8 mouse cellular contexts compared by ENCODE assay signal in genomic region chr2:165653001-165653921, GRCm38 (mm10). TPM values are rescaled to one million over a fixed set of nuclear protein-coding genes. Genes with fewer than 3 reads are reported as not detected.
DNase-seq lines count a peak whose midpoint lies in the region; ATAC-seq and TF ChIP-seq lines count a peak whose summit lies in the region.

No protein-coding gene starts in this region.

- no peaks in the 10 kb centered on the region for H3K9me3 ChIP-seq in lung, postnatal 0 days (ENCODE audit: low read length)

- ATAC-seq in granulocyte monocyte progenitor cell, adult 5-6 weeks (replicated peaks; ENCODE audit: poor library complexity, severe bottlenecking), result peak; percentile 63
- peak; percentile 42 for ATAC-seq in inflammation-experienced regulatory T-cells, adult 6 months
- peak; percentile 33; the same call in 1 of the 2 replicates for ATAC-seq in lung, postnatal 0 days

- no peak overlapping the region for H3K27ac ChIP-seq in lung, postnatal 0 days (ENCODE audit: low read length)

- no peak overlapping the region for H3K4me2 ChIP-seq in lung, postnatal 0 days (replicated peaks; ENCODE audit: low read depth, low read length)

- TF ChIP-seq CTCF in lung, postnatal 0 days (IDR thresholded peaks at IDR 0.05), result no peak

- no peak overlapping the region for H3K9ac ChIP-seq in lung, postnatal 0 days (replicated peaks; ENCODE audit: low read depth)

- no peak overlapping the region for H3K4me3 ChIP-seq in lung, postnatal 0 days (ENCODE audit: low read depth, low read length)

- WGBS in lung, postnatal 0 days, result 14% methylated on average over 14 of the region's 14 CpGs

- no peak for TF ChIP-seq EP300 in lung, postnatal 0 days (IDR thresholded peaks at IDR 0.05)

- peaks cover 11% of the 10 kb centered on the region; the same call in 1 of the 2 replicates for H3K4me1 ChIP-seq in lung, postnatal 0 days (ENCODE audit: insufficient read depth, low read depth, low read length)

- DNase-seq in 3T3-L1 (ENCODE audit: low read depth, low spot score), result peak; percentile 80
- peak; percentile 77 for DNase-seq in adrenal gland, postnatal 14 days
- DNase-seq in lung, postnatal 0 days (ENCODE audit: low spot score), result peak; percentile 31
- peak; percentile 46 to 59 for DNase-seq in spleen, adult 18-20 months
- no peak for DNase-seq in right cerebral cortex, postnatal 14 days
- no peak for DNase-seq in yolk sac, embryonic 10.5 days (ENCODE audit: low spot score)

- no peaks in the 10 kb centered on the region for H3K36me3 ChIP-seq in lung, postnatal 0 days (ENCODE audit: insufficient read depth, low read length)

- H3K27me3 ChIP-seq in lung, postnatal 0 days (replicated peaks; ENCODE audit: insufficient read depth, low read length), result no peaks in the 10 kb centered on the region

RNA-seq across cellular contexts. Expression of gene Eya2, which starts 58.4 kb away (rescaled TPM):
- 3.2 and 5.3 TPM in 2 replicates for total RNA-seq in adrenal gland, postnatal 14 days (2021)
- 6.0 TPM in 1 of 2 replicates, not detected in the other for total RNA-seq in granulocyte monocyte progenitor cell, adult 5-6 weeks (2014; fragmentation: Nextera tagmentation)
- 0.30 and 1.4 TPM in 2 replicates for total RNA-seq in granulocyte monocyte progenitor cell, adult 5-6 weeks (2017)
- polyA plus RNA-seq in inflammation-experienced regulatory T-cells, adult 6 months (2017; shearing (Covaris generic)), result 10 to 100 TPM in 2 of 3 experiments, 1 to 10 TPM in 1; 4.5 to 17.0 (median 13.2) TPM
- 25.7 and 27.8 TPM in 2 replicates for polyA plus RNA-seq in lung, postnatal 0 days (2015; fragmentation: Nextera tagmentation; extraction: Ambion mirVana)

Comparison
In these comparisons a context has a peak if more than half of its experiments do, and no peak if none do; other contexts are left out.
1. DNase-seq: peak in 3T3-L1 (single experiment), adrenal gland, postnatal 14 days (single experiment), lung, postnatal 0 days (single experiment) and spleen, adult 18-20 months (2 of 2); none in right cerebral cortex, postnatal 14 days (single experiment) and yolk sac, embryonic 10.5 days (single experiment).
2. Peak in every context shown above with its lines, with median percentiles within 50 percentile points of each other: ATAC-seq.